In the genomic region with DNA sequence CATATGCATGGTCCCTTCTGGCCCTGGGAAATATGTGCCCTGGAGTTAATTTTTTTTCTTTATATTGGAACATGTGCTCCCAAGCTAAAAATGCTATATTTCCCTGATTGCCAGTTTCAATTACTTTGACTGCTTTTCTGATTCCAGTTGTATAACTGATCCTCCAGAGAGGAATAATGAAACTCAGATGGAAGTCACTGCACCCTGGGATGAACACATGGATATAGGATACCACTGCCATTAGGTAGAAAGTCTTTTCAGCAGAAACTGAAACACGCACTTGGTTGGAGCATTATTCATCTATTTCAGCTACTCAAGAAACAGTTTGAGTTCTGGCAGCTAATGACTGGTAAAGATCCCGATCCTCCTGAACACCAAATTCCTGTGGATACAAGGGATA, we compare ENCODE assay signal across 31 mouse cellular contexts.
"Had no signal": no experiment of that assay in that cellular context is flagged by ENCODE, and none has a peak within 500 bp of the region (broad histone marks: within the 10 kb centered on the region; RNA-seq: fewer than 3 reads in every experiment).

No protein-coding gene starts in this region.

- H3K27ac ChIP-seq: limb, embryonic 10.5 days; limb, embryonic 12.5 days; limb, embryonic 13.5 days; limb, embryonic 15.5 days; liver, embryonic 12.5 days; liver, embryonic 13.5 days; liver, embryonic 14.5 days; liver, embryonic 15.5 days; lung, embryonic 15.5 days; macrophage; midbrain, embryonic 10.5 days; midbrain, embryonic 12.5 days; midbrain, embryonic 13.5 days; midbrain, embryonic 15.5 days; neural tube, embryonic 12.5 days had no signal

- H3K4me3 ChIP-seq: limb, embryonic 10.5 days; limb, embryonic 12.5 days; limb, embryonic 13.5 days; limb, embryonic 15.5 days; liver, embryonic 12.5 days; liver, embryonic 13.5 days; liver, embryonic 15.5 days; lung, embryonic 15.5 days; megakaryocyte, embryonic 14.5 days; midbrain, embryonic 10.5 days; midbrain, embryonic 12.5 days; midbrain, embryonic 13.5 days; midbrain, embryonic 15.5 days; myocyte; neural tube, embryonic 12.5 days had no signal

- H3K4me2 ChIP-seq: limb, embryonic 12.5 days; limb, embryonic 13.5 days; limb, embryonic 15.5 days; liver, embryonic 11.5 days; liver, embryonic 12.5 days; liver, embryonic 13.5 days; liver, embryonic 15.5 days; lung, embryonic 14.5 days; lung, embryonic 15.5 days; midbrain, embryonic 11.5 days; midbrain, embryonic 12.5 days; midbrain, embryonic 13.5 days; midbrain, embryonic 15.5 days; neural tube, embryonic 12.5 days had no signal

- ATAC-seq: liver, embryonic 12.5 days; liver, postnatal 0 days; lung, postnatal 0 days; midbrain, embryonic 13.5 days; midbrain, embryonic 15.5 days; midbrain, embryonic 16.5 days had no signal

- H3K9ac ChIP-seq: limb, embryonic 12.5 days; limb, embryonic 13.5 days; limb, embryonic 15.5 days; liver, embryonic 12.5 days; liver, embryonic 13.5 days; liver, embryonic 14.5 days; liver, embryonic 15.5 days; liver, postnatal 0 days; lung, embryonic 14.5 days; lung, embryonic 15.5 days; midbrain, embryonic 12.5 days; midbrain, embryonic 13.5 days; midbrain, embryonic 15.5 days; neural tube, embryonic 12.5 days had no signal

- H3K27me3 ChIP-seq: limb, embryonic 12.5 days; limb, embryonic 13.5 days; limb, embryonic 15.5 days; liver, embryonic 12.5 days; liver, embryonic 13.5 days; liver, embryonic 15.5 days; lung, embryonic 15.5 days; megakaryocyte, embryonic 14.5 days; midbrain, embryonic 12.5 days; midbrain, embryonic 13.5 days; midbrain, embryonic 15.5 days; neural tube, embryonic 12.5 days had no signal

- H3K36me3 ChIP-seq: limb, embryonic 10.5 days; limb, embryonic 12.5 days; limb, embryonic 13.5 days; limb, embryonic 15.5 days; liver, embryonic 12.5 days; liver, embryonic 13.5 days; liver, embryonic 15.5 days; lung, embryonic 15.5 days; midbrain, embryonic 10.5 days; midbrain, embryonic 12.5 days; midbrain, embryonic 13.5 days; midbrain, embryonic 15.5 days; neural tube, embryonic 12.5 days had no signal

- H3K4me1 ChIP-seq: liver, embryonic 12.5 days; liver, embryonic 13.5 days; liver, embryonic 15.5 days; lung, embryonic 15.5 days; megakaryocyte, embryonic 14.5 days; midbrain, embryonic 10.5 days; midbrain, embryonic 13.5 days; midbrain, embryonic 15.5 days; neural tube, embryonic 12.5 days had no signal

- DNase-seq: left cerebral cortex, postnatal 4 days; liver; liver, embryonic 13.5 days; liver, postnatal 0 days; lung, adult 18-20 months; lung, adult 2 months; lung, embryonic 14.5 days; lung, postnatal 10 days; lung, postnatal 14 days; lung, postnatal 4 days; midbrain, embryonic 14.5 days had no signal

- H3K9me3 ChIP-seq: limb, embryonic 10.5 days; limb, embryonic 12.5 days; limb, embryonic 13.5 days; limb, embryonic 15.5 days; liver, embryonic 12.5 days; liver, embryonic 13.5 days; liver, embryonic 15.5 days; lung, embryonic 15.5 days; megakaryocyte, embryonic 14.5 days; midbrain, embryonic 10.5 days; midbrain, embryonic 12.5 days; midbrain, embryonic 13.5 days; midbrain, embryonic 15.5 days; neural tube, embryonic 12.5 days had no signal
